Mouse (Mus musculus) kidney, embryonic 14.5 days (tissue): ENCODE measurements at regions not wholly inside any gene's neighbourhood (a gene's known extent, or its start where the extent isn't known, plus 50 kb on each side); places are given as distances from the start of the nearest gene placed in this dataset.

ENCODE experiments used
- ATAC-seq: fragments of 200-750 bp; cut with Nextera tagmentation; 2 replicates; pipeline ENCODE4 v1.8.0; 2017; ENCODE audit warnings: moderate number of reproducible peaks, mild to moderate bottlenecking, moderate TSS enrichment, moderate library complexity; ENCODE audit not compliant: low FRiP score, low TSS enrichment
- H3K27ac ChIP-seq: fragments of 300-500 bp; sonication (generic); 2 replicates; pipeline ENCODE4 v1.5.1; 2014; ENCODE audit warnings: low read depth, mild to moderate bottlenecking, low read length, moderate library complexity, mixed read lengths
- H3K27me3 ChIP-seq: fragments of 300-500 bp; sonication (generic); 2 replicates; pipeline ENCODE4 v1.6.1; 2014; ENCODE audit warnings: mild to moderate bottlenecking, low read length; ENCODE audit not compliant: control insufficient read depth, insufficient read depth
- H3K36me3 ChIP-seq: fragments of 300-500 bp; sonication (generic); 2 replicates; pipeline ENCODE4 v1.6.1; 2014; ENCODE audit warnings: low read length, mixed read lengths; ENCODE audit not compliant: control insufficient read depth, insufficient read depth
- H3K4me1 ChIP-seq: fragments of 300-500 bp; sonication (generic); 2 replicates; pipeline ENCODE4 v1.6.1; 2014; ENCODE audit warnings: low read length, mixed read lengths; ENCODE audit not compliant: control insufficient read depth, insufficient read depth
- H3K4me2 ChIP-seq: fragments of 300-500 bp; sonication (generic); replicated peaks from 2 replicates; pipeline ENCODE4 v1.6.1; 2014; ENCODE audit warnings: low read depth, mild to moderate bottlenecking, low read length
- H3K4me3 ChIP-seq: fragments of 300-500 bp; sonication (generic); 2 replicates; pipeline ENCODE4 v1.5.1; 2014; ENCODE audit warnings: mild to moderate bottlenecking, low read length
- H3K9ac ChIP-seq: fragments of 300-500 bp; sonication (generic); 2 replicates; pipeline ENCODE4 v1.6.1; 2014; ENCODE audit warnings: low read depth, mild to moderate bottlenecking, low read length, moderate library complexity
- H3K9me3 ChIP-seq: fragments of 300-500 bp; sonication (generic); 2 replicates; pipeline ENCODE4 v1.6.1; 2016; ENCODE audit warnings: low read length; ENCODE audit not compliant: control insufficient read depth
- WGBS: fragments of 180-500 bp; shearing (Covaris S2); extraction: QIAGEN DNeasy Blood & Tissue Kit; methylation state at CpG from one replicate; pipeline ENCODE4 v1.1.7; 2014; 5-methylcytosine and 5-hydroxymethylcytosine counted together

- Histone ChIP-seq H3K36me3 (no peaks in the 10 kb centered on the region), H3K4me1 (no peaks in the 10 kb centered on the region), H3K4me2 (no peak overlapping the region), H3K9ac (no peak overlapping the region), H3K9me3 (no peaks in the 10 kb centered on the region), H3K4me3 (no peak overlapping the region), H3K27me3 (no peaks in the 10 kb centered on the region), H3K27ac (no peak overlapping the region)
- ATAC-seq, result no peak
- WGBS, result 72% methylated on average over 7 of the region's 7 CpGs
Observed at GRCm38 (mm10) chr5:40986562-40986961, 721.4 kb downstream of the Rab28 start.

GRCm38 (mm10) chr5:40974892-40975291 is 733.1 kb downstream of the Rab28 start:
- WGBS, result 92% methylated on average over 1 of the region's 1 CpGs

GRCm38 (mm10) chr5:40952901-40953595 is 754.9 kb downstream of the Rab28 start:
- no peak overlapping the region for H3K4me3 ChIP-seq
- WGBS, result 3% methylated on average over 4 of the region's 4 CpGs
- peak; percentile 91 for ATAC-seq

More at GRCm38 (mm10) chr5:40974892-40975291, 733.1 kb downstream of the Rab28 start:
- Histone ChIP-seq H3K4me2 (no peak overlapping the region), H3K9me3 (no peaks in the 10 kb centered on the region), H3K36me3 (no peaks in the 10 kb centered on the region), H3K27me3 (no peaks in the 10 kb centered on the region), H3K27ac (no peak overlapping the region), H3K4me3 (no peak overlapping the region), H3K9ac (no peak overlapping the region), H3K4me1 (no peaks in the 10 kb centered on the region)
- no peak for ATAC-seq

GRCm38 (mm10) chr5:40929127-40929526 is 778.8 kb downstream of the Rab28 start:
- Histone ChIP-seq H3K9me3 (no peaks in the 10 kb centered on the region), H3K4me3 (no peak overlapping the region), H3K4me2 (no peak overlapping the region), H3K27ac (no peak overlapping the region), H3K4me1 (no peaks in the 10 kb centered on the region), H3K27me3 (no peaks in the 10 kb centered on the region), H3K9ac (no peak overlapping the region), H3K36me3 (no peaks in the 10 kb centered on the region)
- WGBS, result 86% methylated on average over 3 of the region's 3 CpGs
- ATAC-seq, result no peak

More at GRCm38 (mm10) chr5:40952901-40953595, 754.9 kb downstream of the Rab28 start:
- no peaks in the 10 kb centered on the region for H3K4me1 ChIP-seq
- no peaks in the 10 kb centered on the region for H3K36me3 ChIP-seq
- H3K9ac ChIP-seq, result no peak overlapping the region
- H3K27me3 ChIP-seq, result no peaks in the 10 kb centered on the region
- no peak overlapping the region for H3K4me2 ChIP-seq
- H3K9me3 ChIP-seq, result no peaks in the 10 kb centered on the region
- H3K27ac ChIP-seq, result no peak overlapping the region

GRCm38 (mm10) chr5:40920920-40921319 is 787.0 kb downstream of the Rab28 start:
- WGBS, result 84% methylated on average over 2 of the region's 2 CpGs
- no peaks in the 10 kb centered on the region for H3K36me3 ChIP-seq
- no peaks in the 10 kb centered on the region for H3K27me3 ChIP-seq
- no peak overlapping the region for H3K4me2 ChIP-seq
- no peak overlapping the region for H3K9ac ChIP-seq
- H3K4me3 ChIP-seq, result no peak overlapping the region
- no peak overlapping the region for H3K27ac ChIP-seq
- no peaks in the 10 kb centered on the region for H3K4me1 ChIP-seq
- no peaks in the 10 kb centered on the region for H3K9me3 ChIP-seq
- ATAC-seq, result no peak

- H3K9ac ChIP-seq, result no peak overlapping the region
- H3K27ac ChIP-seq, result no peak overlapping the region
- H3K4me3 ChIP-seq, result no peak overlapping the region
- H3K4me1 ChIP-seq, result no peaks in the 10 kb centered on the region
- ATAC-seq, result no peak
- H3K4me2 ChIP-seq, result no peak overlapping the region
- no peaks in the 10 kb centered on the region for H3K27me3 ChIP-seq
- no peaks in the 10 kb centered on the region for H3K9me3 ChIP-seq
- 82% methylated on average over 3 of the region's 3 CpGs for WGBS
- H3K36me3 ChIP-seq, result no peaks in the 10 kb centered on the region
Observed at GRCm38 (mm10) chr5:40908803-40909202, 799.2 kb downstream of the Rab28 start.

- no peak for ATAC-seq
Observed at GRCm38 (mm10) chr5:40901742-40902141, 806.2 kb downstream of the Rab28 start.

GRCm38 (mm10) chr5:40882886-40883285 is 825.1 kb downstream of the Rab28 start:
- H3K4me2 ChIP-seq, result no peak overlapping the region

More at GRCm38 (mm10) chr5:40901742-40902141, 806.2 kb downstream of the Rab28 start:
- Histone ChIP-seq H3K9me3 (no peaks in the 10 kb centered on the region), H3K27ac (no peak overlapping the region), H3K4me1 (no peaks in the 10 kb centered on the region), H3K4me3 (no peak overlapping the region), H3K4me2 (no peak overlapping the region), H3K9ac (no peak overlapping the region), H3K36me3 (no peaks in the 10 kb centered on the region), H3K27me3 (no peaks in the 10 kb centered on the region)
- 77% methylated on average over 1 of the region's 1 CpGs for WGBS

GRCm38 (mm10) chr5:40877756-40878155 is 830.2 kb downstream of the Rab28 start:
- no peaks in the 10 kb centered on the region for H3K27me3 ChIP-seq
- WGBS, result 73% methylated on average over 3 of the region's 3 CpGs
- no peaks in the 10 kb centered on the region for H3K4me1 ChIP-seq
- H3K9me3 ChIP-seq, result no peaks in the 10 kb centered on the region
- H3K4me2 ChIP-seq, result no peak overlapping the region
- H3K36me3 ChIP-seq, result no peaks in the 10 kb centered on the region
- H3K27ac ChIP-seq, result no peak overlapping the region
- H3K4me3 ChIP-seq, result no peak overlapping the region
- ATAC-seq, result no peak
- no peak overlapping the region for H3K9ac ChIP-seq

More at GRCm38 (mm10) chr5:40882886-40883285, 825.1 kb downstream of the Rab28 start:
- Histone ChIP-seq H3K27me3 (no peaks in the 10 kb centered on the region), H3K4me1 (no peaks in the 10 kb centered on the region), H3K9ac (no peak overlapping the region), H3K36me3 (no peaks in the 10 kb centered on the region), H3K27ac (no peak overlapping the region), H3K4me3 (no peak overlapping the region), H3K9me3 (no peaks in the 10 kb centered on the region)
- ATAC-seq, result no peak
- WGBS, result 68% methylated on average over 5 of the region's 5 CpGs
